In genomic region chr2:178598371-178598770, GRCm38 (mm10) we compare ENCODE assay signal across 24 mouse cellular contexts.
"Had no signal": no experiment of that assay in that cellular context is flagged by ENCODE, and none has a peak within 500 bp of the region (broad histone marks: within the 10 kb centered on the region; RNA-seq: fewer than 3 reads in every experiment).

No protein-coding gene starts in this region.

- H3K4me2 ChIP-seq: heart, embryonic 12.5 days; hindbrain, embryonic 12.5 days; hindbrain, embryonic 14.5 days; intestine, embryonic 15.5 days; limb, embryonic 12.5 days had no signal

- H3K9me3 ChIP-seq: heart, embryonic 10.5 days; hindbrain, embryonic 10.5 days; hindbrain, embryonic 12.5 days; intestine, embryonic 15.5 days; limb, embryonic 10.5 days; limb, embryonic 12.5 days had no signal

- H3K4me3 ChIP-seq: gastrocnemius, adult 2 months; heart, embryonic 10.5 days; heart, embryonic 12.5 days; hindbrain, embryonic 10.5 days; hindbrain, embryonic 12.5 days; intestine, embryonic 15.5 days; layer of hippocampus, adult 2 months; limb, embryonic 10.5 days; limb, embryonic 12.5 days had no signal

- H3K36me3 ChIP-seq: heart, embryonic 10.5 days; heart, embryonic 12.5 days; hindbrain, embryonic 10.5 days; hindbrain, embryonic 12.5 days; intestine, embryonic 15.5 days; limb, embryonic 10.5 days; limb, embryonic 12.5 days had no signal

- ATAC-seq: forebrain, embryonic 16.5 days; hindbrain, embryonic 16.5 days; inflammation-experienced regulatory T-cells, adult 6 months; intestine, embryonic 15.5 days; intestine, postnatal 0 days had no signal

- H3K27ac ChIP-seq: gastrocnemius, adult 2 months; heart, embryonic 10.5 days; hindbrain, embryonic 10.5 days; hindbrain, embryonic 12.5 days; hindbrain, embryonic 14.5 days; intestine, embryonic 15.5 days; layer of hippocampus, adult 2 months; limb, embryonic 10.5 days; limb, embryonic 12.5 days had no signal

- H3K9ac ChIP-seq: heart, embryonic 12.5 days; hindbrain, embryonic 12.5 days; hindbrain, embryonic 14.5 days; intestine, embryonic 15.5 days; limb, embryonic 12.5 days had no signal

- H3K27me3 ChIP-seq: heart, embryonic 12.5 days; hindbrain, embryonic 12.5 days; intestine, embryonic 15.5 days; limb, embryonic 12.5 days had no signal

- DNase-seq: gastrocnemius, adult 2 months; gastrocnemius, postnatal 10 days; gastrocnemius, postnatal 25 days; heart, adult 18-20 months; heart, postnatal 10 days; heart, postnatal 4 days; kidney, adult 18-20 months; kidney, adult 8-10 months; kidney, postnatal 10 days; kidney, postnatal 25 days; kidney, postnatal 4 days had no signal
